Mouse (Mus musculus): ENCODE data around the gene Scube2. TPM values are rescaled to one million over a fixed set of nuclear protein-coding genes. Genes with fewer than 3 reads are reported as not detected.

The Scube2 gene
- total RNA-seq, 2 experiments from 2014 or later, result 1.9 to 2.0 TPM

DNA sequence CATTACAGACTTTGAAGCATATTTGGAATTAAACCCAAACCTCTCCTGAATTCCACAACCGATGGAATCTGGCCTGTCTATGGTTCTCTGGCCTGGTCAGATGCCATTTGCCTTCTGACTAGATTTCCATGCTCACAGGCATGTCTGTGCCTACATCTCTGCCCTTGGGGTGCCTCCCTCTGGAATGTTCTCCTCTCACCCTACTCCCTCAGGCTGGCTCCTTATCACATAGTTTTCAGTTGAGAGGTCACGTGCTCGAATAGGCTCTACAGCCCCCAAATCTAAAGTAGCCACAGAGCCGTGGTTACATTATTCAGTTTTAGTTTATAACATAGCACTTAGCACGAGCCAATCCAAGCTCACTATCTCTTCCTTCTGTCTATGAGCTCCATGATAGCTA, 69.9 kb downstream of the Scube2 start:
- DNase-seq, result no peak

DNA sequence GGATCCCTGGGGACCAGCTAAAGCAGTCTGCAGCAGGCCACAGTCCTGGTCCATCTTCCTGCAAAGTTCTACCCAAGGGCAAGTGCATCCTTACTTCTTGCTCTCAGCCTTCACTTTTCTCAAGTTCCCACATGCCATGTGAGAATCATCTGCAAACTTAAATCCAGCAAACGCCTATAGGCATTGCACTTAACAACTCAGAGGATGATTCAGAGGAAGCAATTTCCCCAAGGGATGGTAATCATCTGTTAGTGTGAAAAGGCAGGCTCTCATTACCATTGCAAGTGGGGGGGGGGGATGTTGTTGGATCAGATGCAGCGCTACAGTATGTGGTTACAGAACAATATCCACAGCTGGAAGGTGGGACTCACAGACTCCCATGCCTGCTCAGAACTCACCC, 70.9 kb downstream of the Scube2 start:
- DNase-seq, result no peak

DNA sequence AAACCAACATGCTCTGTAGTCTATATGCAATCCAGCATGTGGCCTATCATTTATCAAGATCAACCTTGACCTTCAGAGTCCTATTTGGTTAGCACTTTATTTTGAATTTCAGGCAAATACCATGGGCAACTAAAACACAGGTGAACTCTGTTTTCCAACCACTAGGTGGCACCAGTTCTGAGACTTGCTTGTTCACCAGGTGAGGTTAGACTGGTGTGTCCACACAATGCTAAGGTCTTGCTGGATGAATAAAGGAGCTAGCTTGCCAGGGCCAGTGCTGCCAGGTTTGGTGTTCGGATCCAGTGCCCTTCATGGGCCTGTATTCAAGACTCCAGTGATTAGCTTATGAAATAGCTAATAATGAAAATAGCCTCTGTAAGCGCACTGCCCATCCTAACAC, 72.7 kb downstream of the Scube2 start:
- peak in 1 of 2 experiments; percentile 31 for DNase-seq

DNA sequence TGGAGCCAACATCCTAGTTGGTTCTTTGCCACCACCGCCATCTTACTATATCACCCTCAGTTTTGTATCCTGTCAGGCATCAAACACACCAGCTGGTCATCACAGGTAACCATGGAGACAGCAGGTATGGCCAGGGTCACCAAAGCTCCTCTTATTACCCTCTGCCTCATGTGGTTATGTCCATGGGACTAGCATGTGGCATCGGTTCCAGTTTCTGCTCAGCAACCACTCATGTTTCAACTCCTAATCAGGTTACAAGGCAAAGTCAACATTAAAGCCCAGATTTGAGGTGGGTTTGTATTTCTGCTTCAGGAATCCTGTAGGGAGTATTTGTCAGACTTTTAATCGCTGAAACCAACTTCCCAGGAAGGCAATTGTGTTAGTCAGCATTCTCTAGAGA, 74.7 kb downstream of the Scube2 start:
- no peak for DNase-seq

DNA sequence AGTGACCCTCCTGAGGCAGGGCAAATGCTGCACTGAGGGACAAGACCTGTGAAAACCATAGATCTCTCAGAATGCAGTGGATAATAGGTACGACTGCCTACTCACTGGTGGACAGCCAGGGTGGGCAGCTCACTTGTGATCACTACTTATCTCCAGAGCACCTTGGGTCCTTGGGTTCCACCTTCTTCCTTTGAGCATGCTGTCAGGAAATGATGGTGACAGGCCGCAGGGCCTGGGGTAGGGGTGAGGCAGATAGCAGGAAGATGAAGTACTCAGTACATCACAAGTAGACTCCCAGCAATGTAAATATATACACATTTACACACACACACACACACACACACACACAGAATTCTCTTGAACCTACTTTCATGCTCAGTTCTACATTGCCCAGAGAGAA, 77.6 kb downstream of the Scube2 start:
- DNase-seq, result no peak

DNA sequence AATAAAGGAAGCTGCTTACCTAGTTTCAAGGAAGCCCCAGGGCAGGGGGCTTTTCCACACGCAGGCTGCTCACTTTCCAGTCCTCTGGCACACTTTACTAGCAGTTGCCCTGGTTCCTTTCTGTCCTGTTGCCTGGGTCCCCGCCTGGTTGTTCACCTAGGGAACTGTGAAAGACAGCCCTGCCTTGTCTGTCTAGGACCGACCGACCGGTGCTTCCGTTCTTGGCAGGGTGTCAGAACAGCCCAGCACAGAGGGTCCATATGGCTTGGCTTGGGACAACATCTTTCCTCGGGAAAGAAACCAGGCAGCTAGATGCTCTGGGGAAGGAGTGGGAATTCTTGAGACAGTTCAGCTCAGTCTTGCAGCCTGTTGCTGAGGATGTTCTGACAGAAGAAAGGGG, 82.2 kb downstream of the Scube2 start:
- no peak for DNase-seq

DNA sequence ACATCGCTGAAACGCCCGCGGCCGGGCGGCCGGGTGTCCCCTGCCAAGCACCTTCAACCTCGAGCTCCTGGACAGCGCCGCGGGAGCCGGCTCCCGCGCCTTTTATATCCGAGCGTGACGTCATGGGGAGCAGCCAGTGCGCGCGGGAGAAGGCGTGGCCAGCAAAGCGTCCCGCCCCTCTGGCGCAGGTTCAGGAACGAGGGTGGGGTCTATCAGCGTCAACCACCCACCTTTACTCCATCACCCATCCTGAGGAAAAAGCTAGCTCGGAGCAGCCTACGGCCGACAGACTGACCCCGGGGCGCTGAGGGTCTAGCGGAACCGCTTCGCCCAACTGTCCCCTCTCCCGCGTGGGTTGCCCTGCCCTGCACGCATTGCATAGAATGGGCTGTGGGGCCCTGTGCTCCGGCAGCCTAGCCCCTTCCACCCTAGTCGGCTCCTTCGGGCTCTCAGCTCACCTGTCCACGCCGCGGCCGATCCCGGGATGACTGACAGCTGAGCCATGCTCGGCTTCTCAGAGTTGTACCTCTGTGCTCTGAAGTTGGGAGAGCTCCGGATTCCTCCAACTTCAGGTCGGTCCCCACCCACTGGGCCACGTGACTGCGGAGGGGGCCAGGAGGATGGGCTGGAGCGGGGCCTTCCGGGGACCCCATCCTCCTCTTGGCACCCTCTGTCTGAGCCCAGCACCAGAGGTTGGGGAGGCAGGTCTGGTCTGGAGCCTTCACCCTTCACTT, 83.8 kb downstream of the Scube2 start, which contains the start of gene Nrip3:
Gene Nrip3, minus strand, starts transcription at position 556 of the 734 bp plus-strand sequence.
- peak; percentile 78 to 82 for DNase-seq

DNA sequence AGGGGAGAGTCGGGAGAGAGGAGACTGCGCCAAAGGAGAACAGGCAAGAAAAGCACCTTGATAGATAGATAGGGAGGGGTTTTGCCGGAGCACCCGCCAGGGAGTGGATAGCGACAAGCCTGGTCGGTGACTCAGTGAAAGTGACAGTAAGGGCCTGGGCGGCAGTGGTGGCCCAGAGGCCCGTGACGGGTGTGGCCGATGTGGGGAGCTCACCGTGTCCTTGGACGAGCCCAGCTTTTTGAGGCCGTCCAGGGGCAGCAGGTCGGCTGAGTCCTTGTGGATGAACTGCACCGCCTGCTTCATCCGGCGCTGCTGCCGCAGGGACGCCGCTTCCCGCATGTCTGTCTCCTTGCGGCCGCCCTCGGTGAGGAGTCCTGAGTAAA, 84.4 kb downstream of the Scube2 start:
- DNase-seq, result no peak

DNA sequence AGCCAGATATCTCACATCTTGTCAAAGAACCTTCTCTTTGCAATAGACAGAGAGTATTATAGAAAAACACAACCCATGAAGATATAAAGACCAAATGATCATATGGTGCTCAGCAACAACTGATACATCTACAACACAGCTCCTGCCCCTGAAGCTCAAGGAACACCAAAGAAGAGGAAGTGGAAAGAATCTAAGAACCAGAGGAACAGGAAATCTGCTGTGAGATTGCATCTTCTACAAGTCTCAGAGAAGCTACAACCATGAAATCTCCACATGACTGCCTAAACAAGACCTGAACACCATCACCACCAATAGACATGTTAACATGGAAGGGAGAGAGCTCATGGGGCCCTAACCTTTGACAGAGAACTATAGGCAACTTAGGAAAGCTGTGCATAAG, 93.2 kb downstream of the Scube2 start:
- no peak for DNase-seq

DNA sequence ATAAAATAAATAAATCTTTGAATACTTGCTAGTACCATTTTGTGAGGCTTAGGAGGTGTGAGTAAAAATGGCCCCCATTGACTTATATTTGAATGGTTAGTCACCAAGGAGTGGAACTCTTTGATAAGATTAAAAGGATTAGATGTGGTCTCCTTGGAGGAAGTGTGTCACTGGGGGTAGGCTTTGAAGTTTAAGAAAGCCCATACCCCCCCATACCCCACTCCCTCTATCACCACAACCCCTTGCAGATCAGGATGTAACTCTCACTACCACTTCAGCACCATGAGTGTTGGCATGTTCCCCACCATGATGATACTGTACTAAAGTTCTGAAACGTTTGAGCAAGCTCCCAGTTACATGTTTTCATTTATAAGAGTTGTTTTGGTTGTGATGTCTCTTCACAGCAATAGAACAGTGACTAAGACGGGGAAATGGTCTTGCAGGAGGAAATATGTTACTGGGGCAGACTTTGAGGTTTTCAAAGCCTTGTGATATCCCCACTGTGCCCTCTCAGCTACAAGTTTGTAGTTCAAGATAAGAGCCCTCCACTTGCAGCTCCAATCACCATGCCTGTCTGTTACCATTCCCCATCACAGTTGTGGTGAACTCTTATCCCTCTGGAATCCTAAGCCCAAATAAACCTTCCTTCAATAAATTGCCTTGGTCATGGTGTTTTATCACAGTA, 96.6 kb downstream of the Scube2 start:
- no peak for DNase-seq

DNA sequence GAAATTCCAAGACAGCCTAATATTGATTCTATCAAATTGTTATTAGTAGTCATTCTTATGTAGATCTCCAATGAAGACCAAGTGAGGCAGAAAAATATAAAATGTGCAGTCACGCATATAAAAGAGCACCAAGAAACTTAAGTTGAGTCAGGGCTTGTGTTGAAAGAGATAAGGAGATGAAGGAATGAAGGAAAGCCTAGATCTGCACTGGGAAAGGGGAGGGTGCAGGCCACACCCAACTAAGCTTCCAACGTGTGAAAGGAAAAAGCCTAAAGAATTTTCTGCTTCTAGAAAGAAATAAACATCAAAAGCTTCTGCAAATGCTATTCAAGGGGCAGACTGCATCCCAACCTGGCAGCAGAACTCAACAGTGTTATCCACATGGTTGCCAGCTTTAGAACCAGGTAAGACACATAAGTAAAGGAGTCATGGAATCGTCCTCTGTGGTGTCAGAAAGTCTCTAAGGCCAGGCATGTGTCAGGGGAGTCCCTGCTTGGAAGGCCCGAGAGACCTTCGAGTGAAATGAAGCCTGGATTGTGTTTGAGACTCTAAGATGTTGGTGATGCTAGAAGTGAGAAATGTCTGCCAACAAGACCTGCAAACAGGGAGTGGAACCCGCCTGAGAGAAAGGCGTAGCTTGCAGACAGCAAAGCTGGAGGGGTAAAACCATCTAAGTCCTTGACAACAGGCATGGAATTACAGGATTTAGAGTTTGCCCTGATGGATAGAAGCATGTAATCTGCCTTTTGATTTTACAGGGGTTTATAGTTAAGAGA, 97.7 kb downstream of the Scube2 start:
- DNase-seq, result no peak

DNA sequence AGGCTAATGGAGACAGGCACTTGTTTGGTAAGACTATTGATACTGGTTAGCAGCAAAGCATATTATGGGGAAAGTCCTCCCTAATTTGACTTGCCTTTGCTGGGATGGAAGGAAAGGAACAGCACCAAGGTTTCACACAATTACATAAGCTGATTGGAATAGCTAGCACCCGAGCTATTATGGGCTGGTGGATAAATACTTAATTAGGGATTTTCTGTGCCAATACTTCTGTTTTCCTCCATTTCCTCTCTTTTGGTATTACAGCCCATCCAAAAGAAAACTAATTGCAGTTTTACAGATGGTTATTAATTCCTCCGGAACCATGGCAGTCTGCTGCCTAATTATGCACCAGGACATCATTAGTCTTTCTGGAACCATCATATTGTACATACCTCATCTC, 101.5 kb downstream of the Scube2 start:
- no peak for DNase-seq

DNA sequence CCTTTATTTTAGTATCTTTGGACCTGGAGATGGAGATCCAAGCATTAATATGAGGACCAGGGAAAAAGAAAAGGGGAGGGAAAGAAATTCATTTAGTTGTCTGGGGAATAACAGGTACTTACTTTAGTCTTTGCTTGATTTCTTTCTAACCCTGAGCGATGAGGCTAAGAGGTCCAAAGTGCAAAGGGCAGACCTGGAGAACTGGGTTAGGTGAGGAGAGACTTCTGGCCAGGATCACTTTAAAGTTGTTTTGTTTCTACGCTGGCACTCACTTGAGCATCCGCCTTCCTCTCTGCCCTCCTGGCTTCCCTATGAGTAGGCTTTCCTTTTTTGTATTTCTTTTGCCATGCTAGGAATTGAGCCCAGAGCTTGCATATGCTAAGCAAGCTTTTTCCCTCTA, 109.2 kb downstream of the Scube2 start:
- no peak for DNase-seq

DNA sequence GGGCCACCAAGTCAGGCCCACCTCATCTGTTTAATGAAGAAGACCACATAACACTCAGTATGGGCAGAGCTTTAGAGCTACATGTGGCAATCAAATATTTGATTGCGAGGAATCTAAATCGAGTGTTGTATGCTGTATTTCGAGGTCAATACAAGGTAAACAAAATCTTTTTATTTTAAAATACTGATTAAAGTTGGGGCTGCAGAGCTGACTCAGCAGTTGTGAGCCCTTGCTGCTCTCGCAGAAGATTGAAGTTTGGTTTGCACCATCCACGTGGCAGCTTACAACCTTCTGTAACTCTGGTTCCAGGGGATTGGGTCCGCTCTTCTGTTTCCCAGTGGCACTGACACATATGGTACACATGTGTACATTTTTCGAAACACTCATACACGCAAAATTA, 111.4 kb downstream of the Scube2 start:
- no peak for DNase-seq

DNA sequence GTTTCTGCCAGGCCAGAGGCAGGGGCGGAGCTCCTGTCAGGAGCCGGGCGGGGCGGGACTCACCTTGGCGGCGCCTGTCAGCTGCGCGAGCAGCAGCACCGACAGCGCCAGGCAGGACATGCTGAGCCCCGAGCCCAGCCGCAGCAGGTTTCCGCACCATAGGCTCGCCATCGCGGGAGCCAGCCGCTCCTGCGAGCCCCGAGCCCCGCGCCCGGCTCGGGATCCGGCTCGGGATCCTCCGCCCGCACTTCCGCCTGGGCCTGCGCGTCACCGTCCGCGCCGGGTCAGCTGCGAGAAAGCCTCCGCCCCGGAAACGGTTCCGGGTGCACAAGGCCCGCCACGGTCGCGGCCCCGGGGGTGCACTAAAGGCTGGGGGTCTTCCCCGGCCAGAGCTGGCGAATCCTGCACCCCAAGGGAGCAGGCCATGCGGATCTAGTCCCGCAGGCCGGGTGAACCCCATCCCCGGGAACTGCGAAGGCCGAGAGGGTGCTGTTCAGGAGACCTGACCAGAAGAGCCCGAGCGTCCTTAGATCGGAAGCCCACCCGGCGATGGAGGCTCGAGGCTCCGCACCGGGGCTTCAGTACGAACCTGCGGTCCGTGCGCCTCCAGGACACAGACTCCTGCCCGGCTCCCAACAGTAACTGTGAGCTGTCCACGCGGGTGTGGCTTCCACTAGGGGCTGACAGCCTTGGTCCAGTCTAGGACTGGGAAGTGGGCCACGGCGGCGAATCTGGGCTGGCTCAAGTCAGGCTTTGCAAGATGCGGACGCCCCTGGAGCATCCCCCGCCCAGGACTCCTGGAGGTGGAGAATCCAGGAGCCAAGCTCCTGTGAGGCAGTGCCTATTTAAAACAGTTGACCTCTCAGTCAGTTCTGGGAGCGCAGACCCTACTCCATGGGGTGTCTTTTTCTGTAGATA, 113.2 kb downstream of the Scube2 start, which contains the start of gene Tmem9b:
Gene Tmem9b, minus strand, starts transcription at position 868 of the 918 bp plus-strand sequence.
- DNase-seq, result peak; percentile 82 to 84

DNA sequence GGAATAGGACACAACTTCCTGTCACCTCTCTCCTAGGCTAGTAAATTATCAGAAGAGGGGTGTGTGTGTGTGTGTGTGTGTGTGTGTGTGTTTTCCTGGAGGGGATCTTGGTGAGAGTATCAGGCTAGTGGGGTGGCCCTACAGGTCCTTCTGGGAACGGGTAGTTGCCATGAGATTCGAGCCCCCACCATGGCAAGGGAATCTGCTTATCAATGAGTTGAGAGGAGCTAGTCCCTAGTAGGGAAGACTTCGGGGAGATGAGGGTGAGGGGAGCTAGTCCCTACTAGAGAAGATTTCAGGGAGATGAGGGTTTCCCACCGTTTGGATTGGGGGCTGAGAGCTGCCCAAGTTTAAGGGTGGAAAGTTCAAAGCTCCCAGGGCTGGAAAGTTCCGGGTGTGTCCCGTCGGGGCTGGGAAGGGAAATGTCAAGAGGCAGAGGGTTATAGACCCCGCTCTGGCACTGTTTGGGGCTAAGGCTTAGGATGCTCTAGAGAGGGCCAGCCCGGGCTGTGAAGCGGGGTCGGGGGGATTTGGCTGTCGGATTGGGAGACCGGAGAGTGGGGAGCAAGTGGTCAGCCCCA, 114.0 kb downstream of the Scube2 start:
- no peak for DNase-seq

Other genes with a start within 250 kb of the Scube2 start
- gene St5, start 162.1 kb downstream of the Scube2 start, total RNA-seq (2021), result 10 to 100 TPM; 39.1 to 55.7 TPM
- 1 to 10 TPM; 5.6 to 5.9 TPM for gene Akip1, start 162.0 kb downstream of the Scube2 start, total RNA-seq (2021)
- gene BC051019, start 141.8 kb downstream of the Scube2 start, total RNA-seq (2021), result not detected
- not detected for gene Ascl3, start 134.0 kb downstream of the Scube2 start, total RNA-seq (2021)
- gene Tmem9b, start 112.8 kb downstream of the Scube2 start, total RNA-seq (2021), result 100 to 1,000 TPM in 1 of 2 experiments, 10 to 100 TPM in 1; 97.9 to 107 TPM
- 100 to 1,000 TPM; 209 to 247 TPM for gene Nrip3, start 83.7 kb downstream of the Scube2 start, total RNA-seq (2021)
- gene Dennd5a, start 94.8 kb upstream of the Scube2 start, total RNA-seq (2021), result 100 to 1,000 TPM; 206 to 213 TPM
- gene Tmem41b, start 121.2 kb upstream of the Scube2 start, total RNA-seq (2021), result 10 to 100 TPM; 49.2 to 52.9 TPM
- 100 to 1,000 TPM; 106 to 111 TPM for gene Ipo7, start 152.6 kb upstream of the Scube2 start, total RNA-seq (2021)
- 10 to 100 TPM; 11.5 to 13.7 TPM for gene Zfp143, start 195.5 kb upstream of the Scube2 start, total RNA-seq (2021)

Measured in layer of hippocampus, postnatal 36 days (tissue).